Mouse (Mus musculus) megakaryocyte-erythroid progenitor cell, adult 5-6 weeks (primary cell): ENCODE measurements at regions not wholly inside any gene's neighbourhood (a gene's known extent, or its start where the extent isn't known, plus 50 kb on each side); places are given as distances from the start of the nearest gene placed in this dataset.
A peak's percentile ranks its signal among the peaks of the same experiment; 100 is the strongest.
"Not testable (repeated sequence)": the region's sequence is repeated elsewhere in the genome, so short reads cannot be mapped to it uniquely, and the experiment has no call there.

ENCODE experiments used
- ATAC-seq: replicated peaks from 2 replicates; pipeline ENCODE4 v1.8.0; 2016; ENCODE audit warnings: mild to moderate bottlenecking, inconsistent platforms; ENCODE audit not compliant: severe bottlenecking, poor library complexity, low FRiP score, low TSS enrichment

DNA sequence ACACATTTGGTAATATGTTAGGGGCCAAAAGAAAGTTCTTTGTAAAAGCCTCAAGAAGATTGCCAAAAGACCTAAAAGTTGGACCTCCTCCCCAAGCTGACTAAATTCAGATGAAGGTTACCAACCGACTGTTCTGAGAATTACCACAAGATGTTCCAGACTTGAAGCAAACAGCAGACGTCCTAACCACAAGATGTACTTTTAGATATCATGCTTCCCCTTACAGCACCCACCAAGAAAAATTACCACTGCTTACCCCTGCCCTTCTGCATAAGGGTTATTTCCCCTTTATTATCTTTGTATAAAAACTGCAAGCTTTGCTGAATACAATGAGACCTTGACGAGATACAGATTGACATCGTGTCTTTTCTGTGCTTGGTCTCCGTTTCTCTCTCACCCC is 121.6 kb upstream of the Cst10 start:
- ATAC-seq: no peak

DNA sequence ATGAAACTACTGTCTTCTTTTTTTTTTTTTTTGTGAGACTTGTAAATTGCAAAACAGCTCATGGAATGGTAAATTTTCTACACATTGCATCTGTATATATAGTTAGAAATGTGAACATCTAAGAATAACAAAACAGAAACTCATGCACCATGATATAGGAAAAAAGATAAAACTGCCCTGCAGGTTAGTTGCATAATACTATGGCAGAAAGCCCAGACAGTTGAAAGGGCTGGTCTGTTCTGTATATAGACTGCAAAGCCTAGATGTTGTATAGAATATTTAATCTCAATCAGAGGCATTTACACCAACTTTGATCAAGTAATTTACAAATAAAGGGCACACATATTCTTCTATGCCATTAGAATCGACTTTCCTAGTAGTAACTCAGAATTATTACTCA is 120.7 kb upstream of the Cst10 start:
- ATAC-seq: 0 out of 2 replicates have a peak, but pooled peaks have one; percentile 44

DNA sequence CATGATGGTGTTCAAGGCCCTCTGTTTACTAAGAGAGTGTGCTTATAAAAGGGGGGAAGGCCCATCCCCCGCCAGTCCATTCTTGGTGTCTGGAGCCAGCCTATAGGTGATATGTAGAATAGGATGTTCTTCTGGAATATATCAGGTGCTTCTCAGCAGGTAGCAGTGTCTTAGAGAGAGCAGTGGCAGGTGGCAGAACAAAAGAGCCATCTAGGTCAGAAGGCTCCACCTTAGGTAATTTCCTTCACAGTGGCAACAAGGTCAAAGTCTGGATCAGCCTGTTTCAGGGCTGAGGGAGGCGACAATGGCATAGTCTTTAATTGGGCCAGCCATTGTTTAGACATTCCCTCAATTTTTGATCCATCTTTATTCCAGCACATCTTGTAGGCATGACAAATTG is 107.9 kb upstream of the Cst10 start:
- not testable (repeated sequence) for ATAC-seq

DNA sequence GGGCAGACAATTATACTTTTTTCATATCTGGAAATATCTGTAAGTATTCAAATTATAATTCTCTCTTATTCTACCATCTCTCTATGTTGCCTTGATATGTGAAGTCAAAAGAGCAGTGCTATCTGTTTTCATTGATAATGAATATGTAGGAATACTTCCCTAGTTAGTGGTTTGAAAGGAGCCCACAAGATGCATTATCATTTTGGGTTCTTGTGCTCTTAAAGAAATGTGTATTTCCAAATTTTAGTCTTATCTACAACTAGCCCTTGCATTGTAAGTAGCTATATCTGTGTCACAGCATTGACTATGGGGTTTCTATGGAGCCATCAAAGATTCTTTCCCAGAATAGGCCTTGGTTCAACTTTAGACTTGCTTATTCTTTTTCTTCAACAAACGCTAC is 99.3 kb upstream of the Cst10 start:
- no peak for ATAC-seq

DNA sequence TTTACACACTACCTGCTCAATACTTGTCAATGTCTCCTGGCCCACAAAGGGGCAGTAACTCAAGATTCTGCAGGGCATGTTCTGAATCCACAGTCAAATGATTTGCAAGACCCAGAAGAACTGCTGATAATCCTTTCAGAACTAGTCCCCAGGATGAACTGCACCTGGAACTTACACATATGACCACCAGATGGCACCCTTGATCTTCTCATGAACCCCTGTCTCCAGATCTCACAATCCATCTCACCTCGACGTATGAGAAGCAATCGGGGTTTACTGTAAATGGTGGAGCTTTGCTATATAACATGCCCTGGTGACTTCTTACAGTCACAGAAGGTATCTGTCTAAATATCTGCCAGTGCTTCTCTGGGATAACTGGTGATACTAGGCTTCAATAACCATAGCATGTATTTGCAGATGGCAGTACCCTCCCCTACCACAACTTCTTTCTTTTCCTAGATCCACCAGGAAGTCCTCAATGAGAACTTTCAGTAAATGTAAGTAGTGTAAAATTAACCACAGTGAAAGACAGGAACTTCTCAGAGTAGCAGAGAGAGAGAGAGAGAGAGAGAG is 54.5 kb upstream of the Cst10 start:
- peak; percentile 97 for ATAC-seq
